Mouse (Mus musculus): ENCODE measurements around the gene Ddx54.

The Ddx54 gene

GRCm38 (mm10) chr5:120647361-120647760 lies 34.8 kb downstream of the Ddx54 start:
- DNase-seq (ENCODE audit: low read depth), result no peak

- DNase-seq (ENCODE audit: low read depth), result peak; percentile 72
These were observed 35.4 kb downstream of the Ddx54 start for GRCm38 (mm10) chr5:120647814-120648491.

GRCm38 (mm10) chr5:120648569-120649373 lies 36.2 kb downstream of the Ddx54 start, which contains the start of gene Rasal1:
Gene Rasal1 (plus strand): TSS chr5:120648812.
- peak; percentile 95 for DNase-seq (ENCODE audit: low read depth)

DNA sequence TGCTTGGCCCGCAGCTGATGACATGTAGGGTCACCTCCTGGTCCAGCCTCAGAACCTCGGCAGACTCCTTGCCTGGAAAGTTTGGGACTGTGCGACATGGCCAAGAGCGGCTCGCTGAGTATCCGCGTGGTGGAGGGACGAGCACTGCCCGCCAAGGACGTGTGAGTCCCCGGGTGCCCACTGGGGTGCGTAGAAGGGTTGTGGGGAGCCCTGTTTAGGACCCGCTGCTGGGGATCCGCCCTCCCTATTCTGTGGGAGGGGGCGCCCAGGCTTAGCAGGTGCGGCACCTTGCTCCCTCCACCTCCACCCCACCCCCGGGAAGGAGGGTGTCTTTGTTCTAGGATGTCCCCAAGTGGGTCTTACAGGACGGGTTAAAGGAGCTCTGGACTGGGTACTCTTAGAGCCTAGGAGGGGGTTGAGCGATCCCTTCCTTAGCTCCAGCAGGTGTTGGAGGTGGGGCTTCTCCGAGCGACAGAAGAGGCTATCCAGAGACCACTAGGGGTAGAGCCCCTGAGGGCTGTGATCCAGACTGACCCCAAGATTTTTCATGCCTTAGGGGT lies 36.9 kb downstream of the Ddx54 start:
- no peak for DNase-seq (ENCODE audit: low read depth)

GRCm38 (mm10) chr5:120649938-120650337 lies 37.4 kb downstream of the Ddx54 start:
- DNase-seq (ENCODE audit: low read depth), result no peak

GRCm38 (mm10) chr5:120651230-120651629 lies 38.7 kb downstream of the Ddx54 start:
- DNase-seq (ENCODE audit: low read depth), result no peak

DNA sequence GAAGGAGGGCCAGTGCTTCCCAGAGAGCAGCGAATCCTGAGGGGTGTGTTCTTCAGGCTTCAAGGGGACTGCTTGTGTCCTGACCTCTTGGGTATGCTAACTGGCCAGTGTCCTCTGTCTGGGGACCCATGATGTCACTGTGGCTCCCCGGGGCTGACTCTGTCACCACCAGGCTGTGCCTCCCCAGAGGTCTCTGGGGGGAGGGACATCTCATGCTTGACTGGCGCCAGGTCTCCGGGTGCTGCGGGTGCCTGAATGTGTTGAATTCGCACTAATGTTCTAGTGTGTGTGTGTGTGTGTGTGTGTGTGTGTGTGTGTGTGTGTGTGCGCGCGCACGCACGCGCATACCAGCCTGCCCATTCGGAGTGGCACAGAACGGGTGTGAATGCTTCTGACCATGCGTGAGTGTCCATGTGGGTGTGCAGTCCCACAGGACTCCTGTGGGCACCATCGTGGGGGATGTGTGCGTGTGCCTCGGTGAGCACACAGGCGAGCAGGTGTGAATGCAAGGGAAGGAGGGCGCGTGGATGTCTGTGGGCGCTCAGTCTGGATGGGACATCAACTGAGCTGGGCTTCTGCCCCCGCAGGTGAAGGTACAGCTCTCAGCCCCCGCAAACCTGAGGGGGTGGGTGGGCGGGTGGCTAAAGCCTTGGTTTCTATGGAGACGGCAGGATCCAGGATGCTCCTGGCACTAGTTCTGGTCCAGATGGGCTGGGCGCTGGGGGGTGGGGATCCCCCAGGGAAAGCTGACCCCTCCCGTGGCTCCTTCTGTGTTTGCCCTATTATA lies 40.6 kb downstream of the Ddx54 start:
- no peak for DNase-seq (ENCODE audit: low read depth)

DNA sequence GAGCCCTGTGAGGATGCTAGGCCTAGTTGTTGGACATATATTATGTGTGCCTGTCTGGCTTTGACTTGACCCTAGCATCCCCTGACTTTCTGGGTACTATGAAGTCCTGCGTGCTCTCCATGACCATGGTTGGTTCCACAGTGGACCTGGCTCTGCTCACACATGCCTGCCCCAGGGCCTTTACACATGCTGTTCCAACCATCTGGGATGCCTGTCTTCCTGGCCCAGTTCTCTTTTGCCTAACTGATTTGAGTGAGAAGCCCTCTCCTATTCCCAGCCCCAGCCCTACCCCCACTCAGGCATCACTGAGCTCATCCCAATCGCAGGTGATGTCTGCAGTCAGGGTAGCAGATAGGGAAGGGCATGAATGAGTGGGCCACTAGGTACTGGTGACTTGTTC lies 41.3 kb downstream of the Ddx54 start:
- DNase-seq (ENCODE audit: low read depth), result no peak

GRCm38 (mm10) chr5:120656281-120656751 lies 43.8 kb downstream of the Ddx54 start:
- no peak for DNase-seq (ENCODE audit: low read depth)

- no peak for DNase-seq (ENCODE audit: low read depth)
These were observed 48.3 kb downstream of the Ddx54 start for GRCm38 (mm10) chr5:120660816-120661215.

- peak; percentile 56 for DNase-seq (ENCODE audit: low read depth)
These were observed 52.3 kb downstream of the Ddx54 start for GRCm38 (mm10) chr5:120664888-120665287.

- DNase-seq (ENCODE audit: low read depth), result peak; percentile 19
These were observed 56.2 kb downstream of the Ddx54 start for GRCm38 (mm10) chr5:120668761-120669160.

- DNase-seq (ENCODE audit: low read depth), result no peak
These were observed 57.6 kb downstream of the Ddx54 start for GRCm38 (mm10) chr5:120670132-120670531.

GRCm38 (mm10) chr5:120671865-120672264 lies 59.3 kb downstream of the Ddx54 start:
- no peak for DNase-seq (ENCODE audit: low read depth)

- DNase-seq (ENCODE audit: low read depth), result peak; percentile 91
These were observed 61.1 kb downstream of the Ddx54 start for GRCm38 (mm10) chr5:120673626-120674025.

DNA sequence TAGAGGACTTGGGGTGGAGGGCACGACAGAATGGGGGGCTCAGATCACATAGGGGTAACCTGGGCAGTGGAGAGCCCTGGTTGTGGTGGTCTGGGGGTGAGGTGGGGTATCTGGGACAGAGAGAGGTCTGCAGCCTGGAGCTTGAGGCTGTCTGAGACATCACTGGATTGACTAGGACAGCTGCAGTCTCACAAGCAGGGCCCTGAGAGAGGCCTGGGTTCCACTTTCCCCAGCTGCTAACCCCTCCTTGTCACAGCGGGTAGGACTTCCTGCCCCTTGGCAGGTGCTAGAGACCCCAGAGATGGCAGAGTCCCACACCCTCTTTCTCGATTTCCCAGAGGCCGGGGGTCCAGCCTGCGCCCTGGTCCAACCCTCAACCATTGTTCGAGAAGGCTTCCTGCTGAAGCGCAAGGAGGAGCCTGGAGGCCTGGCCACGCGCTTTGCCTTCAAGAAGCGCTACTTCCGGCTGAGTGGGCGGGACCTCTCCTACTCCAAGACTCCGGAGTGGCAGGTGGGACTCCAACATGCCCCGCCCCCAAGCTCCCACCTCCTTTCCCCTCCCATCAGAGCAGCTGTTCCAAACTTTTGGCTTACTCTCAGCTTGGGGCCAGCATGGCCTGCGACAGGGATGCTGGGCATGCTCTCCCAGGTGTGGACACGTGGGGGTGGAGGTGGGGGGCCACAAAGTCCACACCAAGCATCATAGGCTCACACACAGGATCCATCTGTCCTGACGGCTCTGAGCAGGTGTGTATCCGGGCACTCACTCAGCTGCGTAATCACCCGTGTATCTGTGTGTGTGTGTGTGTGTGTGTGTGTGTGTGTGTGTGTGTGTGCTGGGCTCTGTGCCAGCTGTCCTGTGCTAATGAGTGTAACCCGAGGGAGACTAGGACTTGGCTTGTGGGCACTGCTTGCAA lies 61.9 kb downstream of the Ddx54 start:
- peak; percentile 59 for DNase-seq (ENCODE audit: low read depth)

DNA sequence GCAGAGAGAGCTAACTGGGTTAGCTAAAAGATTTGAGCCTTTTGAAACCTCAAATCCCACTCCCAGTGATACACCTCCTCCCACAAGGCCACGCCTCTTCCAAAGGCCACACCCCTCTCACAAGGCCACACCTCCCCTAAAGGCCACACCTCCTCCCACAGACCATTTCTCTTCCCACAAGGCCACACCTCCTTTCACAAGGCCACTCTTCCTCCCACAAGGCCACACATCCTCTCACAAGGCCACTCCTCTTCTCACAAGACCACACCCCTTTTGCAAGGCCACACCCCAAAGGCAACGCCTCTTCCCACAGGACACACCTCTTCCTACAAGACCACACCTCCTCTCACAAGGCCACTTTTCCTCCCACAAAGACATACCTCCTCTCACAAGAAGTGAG lies 65.0 kb downstream of the Ddx54 start:
- peak; percentile 80 for DNase-seq (ENCODE audit: low read depth)

All from naive thymus-derived CD4-positive, alpha-beta T cell, adult 2 months (primary cell).